Mouse (Mus musculus) heart, postnatal 0 days (tissue): ENCODE data around the gene Hist2h2aa1.

Source experiments
- CTCF ChIP-seq: IDR thresholded peaks from 2 replicates; pipeline ENCODE4 v1.5.1; 2016; ENCODE audit warnings: antibody characterized with exemption, control low read depth, low read depth
- EP300 ChIP-seq: IDR thresholded peaks from 2 replicates; pipeline ENCODE4 v1.6.1; 2016; ENCODE audit warnings: antibody characterized with exemption, low read depth

DNA sequence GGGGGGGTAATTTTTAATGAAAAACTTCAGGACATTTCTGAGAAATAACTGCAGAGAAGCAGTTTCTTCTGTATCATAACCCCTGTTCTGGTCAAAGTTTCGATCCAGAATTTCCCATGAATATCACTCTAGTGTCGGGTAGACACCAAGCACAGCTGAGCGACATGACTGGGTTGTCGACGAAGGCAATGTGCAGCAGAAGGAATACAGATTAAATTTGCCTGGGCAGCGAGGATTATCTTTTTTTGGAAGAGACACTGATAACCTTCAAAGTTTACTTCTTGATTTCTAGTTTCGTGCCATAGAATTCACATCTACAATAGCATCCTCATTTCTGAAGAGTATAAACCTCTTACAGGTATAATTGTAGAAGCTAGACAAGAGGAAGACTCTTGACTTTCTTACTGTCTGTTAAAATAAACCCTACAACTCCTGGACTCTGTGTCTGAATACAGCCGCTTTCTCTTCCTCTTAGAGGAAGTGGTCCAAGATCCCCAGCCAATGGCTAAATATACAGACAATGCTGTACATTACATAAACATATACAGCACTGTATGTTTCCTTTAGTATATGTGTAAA is 20.9 kb downstream of the Hist2h2aa1 start:
- TF ChIP-seq CTCF (no peak), EP300 (no peak)
